Comparison of ENCODE assay signal across 9 mouse cellular contexts in genomic region chr3:84615050-84615855, GRCm38 (mm10). TPM values are rescaled to one million over a fixed set of nuclear protein-coding genes. Genes with fewer than 3 reads are reported as not detected.
A peak's percentile ranks its signal among the peaks of the same experiment; 100 is the strongest.
DNase-seq lines count a peak whose midpoint lies in the region; ATAC-seq lines count a peak whose summit lies in the region.
"Had no signal": no experiment of that assay in that cellular context is flagged by ENCODE, and none has a peak within 500 bp of the region (broad histone marks: within the 10 kb centered on the region; RNA-seq: fewer than 3 reads in every experiment).

No protein-coding gene starts in this region.

- H3K9ac ChIP-seq in hindbrain, embryonic 11.5 days (ENCODE audit: low read depth, low read length), result no peak overlapping the region
- no peak overlapping the region for H3K9ac ChIP-seq in hindbrain, embryonic 12.5 days
- H3K9ac ChIP-seq in kidney, embryonic 16.5 days (replicated peaks; ENCODE audit: low read length), result no peak overlapping the region
- no peak overlapping the region for H3K9ac ChIP-seq in forebrain, embryonic 11.5 days (ENCODE audit: low read length)
- H3K9ac ChIP-seq: liver, embryonic 15.5 days had no signal

- DNase-seq in hindbrain, embryonic 11.5 days (ENCODE audit: low spot score), result peak; percentile 39
- DNase-seq in thymus, postnatal 0 days (ENCODE audit: low spot score), result peak; percentile 55
- no peak for DNase-seq in thymus, postnatal 4 days
- DNase-seq in cerebellum, postnatal 14 days, result peak; percentile 13 to 51
- peak; percentile 18 for DNase-seq in retina, adult 2 months (ENCODE audit: low read depth, low spot score)
- no peak for DNase-seq in forebrain, embryonic 11.5 days (ENCODE audit: low spot score)

- ATAC-seq in hindbrain, embryonic 11.5 days (ENCODE audit: low FRiP score), result no peak
- ATAC-seq in hindbrain, embryonic 12.5 days (ENCODE audit: low FRiP score), result no peak
- ATAC-seq in kidney, embryonic 16.5 days (ENCODE audit: low FRiP score, low TSS enrichment), result peak; percentile 23; the same call in 1 of the 2 replicates
- no peak for ATAC-seq in forebrain, embryonic 11.5 days (replicated peaks; ENCODE audit: low FRiP score)

- no peak overlapping the region for H3K27ac ChIP-seq in hindbrain, embryonic 11.5 days (ENCODE audit: low read depth, low read length)
- no peak overlapping the region for H3K27ac ChIP-seq in hindbrain, embryonic 12.5 days
- H3K27ac ChIP-seq in kidney, embryonic 16.5 days (ENCODE audit: low read length), result no peak overlapping the region
- no peak overlapping the region for H3K27ac ChIP-seq in forebrain, embryonic 11.5 days (ENCODE audit: low read depth, low read length)
- H3K27ac ChIP-seq: liver, embryonic 15.5 days had no signal

- no peaks in the 10 kb centered on the region for H3K36me3 ChIP-seq in hindbrain, embryonic 11.5 days (ENCODE audit: control insufficient read depth, insufficient read depth, low read length)
- no peaks in the 10 kb centered on the region for H3K36me3 ChIP-seq in hindbrain, embryonic 12.5 days
- no peaks in the 10 kb centered on the region for H3K36me3 ChIP-seq in kidney, embryonic 16.5 days (ENCODE audit: insufficient read depth, low read length)
- H3K36me3 ChIP-seq in forebrain, embryonic 11.5 days (ENCODE audit: control insufficient read depth, insufficient read depth, low read length), result no peaks in the 10 kb centered on the region
- H3K36me3 ChIP-seq: liver, embryonic 15.5 days had no signal

- H3K27me3 ChIP-seq in hindbrain, embryonic 11.5 days (ENCODE audit: control insufficient read depth, insufficient read depth, low read length), result no peaks in the 10 kb centered on the region
- H3K27me3 ChIP-seq in hindbrain, embryonic 12.5 days, result no peaks in the 10 kb centered on the region
- no peaks in the 10 kb centered on the region for H3K27me3 ChIP-seq in kidney, embryonic 16.5 days (ENCODE audit: insufficient read depth, low read length)
- H3K27me3 ChIP-seq in forebrain, embryonic 11.5 days (ENCODE audit: control insufficient read depth, insufficient read depth, low read length), result no peaks in the 10 kb centered on the region
- H3K27me3 ChIP-seq: liver, embryonic 15.5 days had no signal

- H3K4me3 ChIP-seq in hindbrain, embryonic 11.5 days (ENCODE audit: low read depth, low read length), result no peak overlapping the region
- H3K4me3 ChIP-seq in hindbrain, embryonic 12.5 days, result no peak overlapping the region
- no peak overlapping the region for H3K4me3 ChIP-seq in kidney, embryonic 16.5 days (ENCODE audit: low read length)
- H3K4me3 ChIP-seq in forebrain, embryonic 11.5 days (ENCODE audit: low read depth, low read length), result no peak overlapping the region
- H3K4me3 ChIP-seq: liver, embryonic 15.5 days had no signal

- no peak overlapping the region for H3K4me2 ChIP-seq in hindbrain, embryonic 11.5 days (replicated peaks; ENCODE audit: low read depth, low read length)
- no peak overlapping the region for H3K4me2 ChIP-seq in hindbrain, embryonic 12.5 days (replicated peaks)
- no peak overlapping the region for H3K4me2 ChIP-seq in kidney, embryonic 16.5 days (replicated peaks; ENCODE audit: low read depth, low read length)
- H3K4me2 ChIP-seq in forebrain, embryonic 11.5 days (ENCODE audit: low read depth, low read length, severe bottlenecking), result no peak overlapping the region
- H3K4me2 ChIP-seq: liver, embryonic 15.5 days had no signal

- no peaks in the 10 kb centered on the region for H3K9me3 ChIP-seq in hindbrain, embryonic 11.5 days (ENCODE audit: control insufficient read depth, low read length)
- H3K9me3 ChIP-seq in hindbrain, embryonic 12.5 days (replicated peaks), result no peaks in the 10 kb centered on the region
- H3K9me3 ChIP-seq in kidney, embryonic 16.5 days (ENCODE audit: low read length), result 0 out of 2 replicates have a peak, but pooled peaks cover 4% of the 10 kb centered on the region
- no peaks in the 10 kb centered on the region for H3K9me3 ChIP-seq in forebrain, embryonic 11.5 days (ENCODE audit: control insufficient read depth, low read length)
- H3K9me3 ChIP-seq: liver, embryonic 15.5 days had no signal

- no peaks in the 10 kb centered on the region for H3K4me1 ChIP-seq in hindbrain, embryonic 11.5 days (replicated peaks; ENCODE audit: control insufficient read depth, insufficient read depth, low read length)
- no peaks in the 10 kb centered on the region for H3K4me1 ChIP-seq in hindbrain, embryonic 12.5 days
- no peaks in the 10 kb centered on the region for H3K4me1 ChIP-seq in kidney, embryonic 16.5 days (ENCODE audit: insufficient read depth, low read length)
- no peaks in the 10 kb centered on the region for H3K4me1 ChIP-seq in forebrain, embryonic 11.5 days (replicated peaks; ENCODE audit: control insufficient read depth, insufficient read depth, low read length)
- H3K4me1 ChIP-seq: liver, embryonic 15.5 days had no signal

- 34% methylated on average over 5 of the region's 5 CpGs for WGBS in hindbrain, embryonic 11.5 days
- WGBS in hindbrain, embryonic 12.5 days, result 32% methylated on average over 5 of the region's 5 CpGs
- WGBS in kidney, embryonic 16.5 days, result 24% methylated on average over 5 of the region's 5 CpGs
- WGBS in forebrain, embryonic 11.5 days, result 32% methylated on average over 5 of the region's 5 CpGs

RNA-seq across cellular contexts. Expression of gene Tigd4, which starts 21.9 kb away (rescaled TPM):
- 0.04 and 0.05 TPM in 2 replicates for polyA plus RNA-seq in hindbrain, embryonic 11.5 days (2014; fragmentation: Nextera tagmentation; extraction: Ambion mirVana)
- polyA plus RNA-seq in hindbrain, embryonic 12.5 days (2016; fragmentation: Nextera tagmentation; extraction: Ambion mirVana), result 0.20 TPM in 1 of 2 replicates, not detected in the other
- not detected in 2 replicates for polyA plus RNA-seq in thymus, postnatal 0 days (2015; fragmentation: Nextera tagmentation; extraction: Ambion mirVana)
- 0.09 TPM in 1 of 2 replicates, not detected in the other for polyA plus RNA-seq in kidney, embryonic 16.5 days (2015; fragmentation: Nextera tagmentation; extraction: Ambion mirVana)
- polyA plus RNA-seq in forebrain, embryonic 11.5 days (2014; fragmentation: Nextera tagmentation; extraction: Ambion mirVana), result not detected in 2 replicates

RNA-seq across cellular contexts. Expression of gene Arfip1, which starts 32.8 kb away (rescaled TPM):
- polyA plus RNA-seq in hindbrain, embryonic 11.5 days (2014; fragmentation: Nextera tagmentation; extraction: Ambion mirVana), result 36.5 and 42.8 TPM in 2 replicates
- 33.1 and 39.9 TPM in 2 replicates for polyA plus RNA-seq in hindbrain, embryonic 12.5 days (2016; fragmentation: Nextera tagmentation; extraction: Ambion mirVana)
- polyA plus RNA-seq in thymus, postnatal 0 days (2015; fragmentation: Nextera tagmentation; extraction: Ambion mirVana), result 49.5 and 50.5 TPM in 2 replicates
- polyA plus RNA-seq in kidney, embryonic 16.5 days (2015; fragmentation: Nextera tagmentation; extraction: Ambion mirVana), result 51.5 and 52.6 TPM in 2 replicates
- polyA plus RNA-seq in forebrain, embryonic 11.5 days (2014; fragmentation: Nextera tagmentation; extraction: Ambion mirVana), result 37.8 and 45.9 TPM in 2 replicates

RNA-seq across cellular contexts. Expression of gene Tmem154, which starts 50.7 kb away (rescaled TPM):
- polyA plus RNA-seq in hindbrain, embryonic 11.5 days (2014; fragmentation: Nextera tagmentation; extraction: Ambion mirVana), result 0.32 and 0.61 TPM in 2 replicates
- polyA plus RNA-seq in hindbrain, embryonic 12.5 days (2016; fragmentation: Nextera tagmentation; extraction: Ambion mirVana), result 0.44 and 1.1 TPM in 2 replicates
- polyA plus RNA-seq in thymus, postnatal 0 days (2015; fragmentation: Nextera tagmentation; extraction: Ambion mirVana), result 13.5 and 15.5 TPM in 2 replicates
- polyA plus RNA-seq in kidney, embryonic 16.5 days (2015; fragmentation: Nextera tagmentation; extraction: Ambion mirVana), result 0.82 and 0.89 TPM in 2 replicates
- 0.15 and 0.41 TPM in 2 replicates for polyA plus RNA-seq in forebrain, embryonic 11.5 days (2014; fragmentation: Nextera tagmentation; extraction: Ambion mirVana)

Comparison
In these comparisons a context has a peak if more than half of its experiments do, and no peak if none do; other contexts are left out.
1. DNase-seq: peak in hindbrain, embryonic 11.5 days (single experiment), thymus, postnatal 0 days (single experiment), cerebellum, postnatal 14 days (2 of 2) and retina, adult 2 months (single experiment); none in thymus, postnatal 4 days (single experiment) and forebrain, embryonic 11.5 days (single experiment).